Mouse (Mus musculus) liver, embryonic 11.5 days (tissue): ENCODE measurements around the gene Pcnx3. TPM values are rescaled to one million over a fixed set of nuclear protein-coding genes. Genes with fewer than 3 reads are reported as not detected.

ENCODE experiments used
- ATAC-seq: fragments of 200-750 bp; cut with Nextera tagmentation; replicated peaks from 2 replicates; pipeline ENCODE4 v1.8.0; 2017; ENCODE audit warnings: moderate number of reproducible peaks, mild to moderate bottlenecking, moderate TSS enrichment, moderate library complexity; ENCODE audit not compliant: low FRiP score
- DNase-seq: peaks from one replicate; pipeline ENCODE4 v3.0.0-alpha.2; 2017; ENCODE audit warnings: low spot score
- H3K27ac ChIP-seq: fragments of 300-500 bp; sonication (generic); 2 replicates; pipeline ENCODE4 v1.5.1; 2014; ENCODE audit warnings: mild to moderate bottlenecking, low read depth, low read length, control low read depth
- H3K27me3 ChIP-seq: fragments of 300-500 bp; sonication (generic); replicated peaks from 2 replicates; pipeline ENCODE4 v1.6.1; 2014; ENCODE audit warnings: low read length, mixed read lengths; ENCODE audit not compliant: control insufficient read depth, insufficient read depth
- H3K36me3 ChIP-seq: fragments of 300-500 bp; sonication (generic); 2 replicates; pipeline ENCODE4 v1.6.1; 2014; ENCODE audit warnings: mild to moderate bottlenecking, low read length, moderate library complexity, mixed read lengths; ENCODE audit not compliant: control insufficient read depth, insufficient read depth
- H3K4me1 ChIP-seq: fragments of 300-500 bp; sonication (generic); replicated peaks from 2 replicates; pipeline ENCODE4 v1.6.1; 2014; ENCODE audit warnings: low read length, mixed read lengths; ENCODE audit not compliant: control insufficient read depth, insufficient read depth
- H3K4me2 ChIP-seq: fragments of 300-500 bp; sonication (generic); 2 replicates; pipeline ENCODE4 v1.6.1; 2014; ENCODE audit warnings: mild to moderate bottlenecking, control low read depth, moderate library complexity
- H3K4me3 ChIP-seq: fragments of 300-500 bp; sonication (generic); 2 replicates; pipeline ENCODE4 v1.5.1; 2014; ENCODE audit warnings: low read depth, low read length, control low read depth
- H3K9ac ChIP-seq: fragments of 300-500 bp; sonication (generic); 2 replicates; pipeline ENCODE4 v1.6.1; 2014; ENCODE audit warnings: low read depth, low read length, control low read depth
- H3K9me3 ChIP-seq: fragments of 300-500 bp; sonication (generic); 2 replicates; pipeline ENCODE4 v1.6.1; 2016; ENCODE audit warnings: low read length, inconsistent platforms, mixed read lengths; ENCODE audit not compliant: control insufficient read depth
- WGBS: fragments of 180-500 bp; shearing (Covaris S2); extraction: QIAGEN DNeasy Blood & Tissue Kit; methylation state at CpG from one replicate; pipeline ENCODE4 v1.1.7; 2014; 5-methylcytosine and 5-hydroxymethylcytosine counted together
- microRNA-seq: library from miRNA; unstranded; fragments of <30 nt; microRNA quantifications from one replicate; pipeline ENCODE4, GENCODE M21; 2017; ENCODE audit warnings: borderline number of aligned reads
- polyA plus RNA-seq: library from polyadenylated mRNA; unstranded; fragments of >200 nt; fragmentation: Nextera tagmentation; extraction: Ambion mirVana; gene quantifications from 2 replicates; pipeline ENCODE4 v1.2.1, GENCODE M21; 2014

Gene Pcnx3
- polyA plus RNA-seq, 1 experiment from 2014 or later = 25.0 TPM

GRCm38 (mm10) chr19:5632120-5632519 lies 56.6 kb downstream of the Pcnx3 start:
- H3K4me1 ChIP-seq = peaks cover 7% of the 10 kb centered on the region

GRCm38 (mm10) chr19:5629907-5630306 lies 58.8 kb downstream of the Pcnx3 start:
- H3K4me1 ChIP-seq = no peaks in the 10 kb centered on the region
- H3K4me2 ChIP-seq = no peak overlapping the region
- H3K27me3 ChIP-seq = no peaks in the 10 kb centered on the region
- DNase-seq (no peak), ATAC-seq (no peak)
- H3K9ac ChIP-seq = no peak overlapping the region
- no peak overlapping the region for H3K4me3 ChIP-seq
- H3K27ac ChIP-seq = no peak overlapping the region
- no peaks in the 10 kb centered on the region for H3K9me3 ChIP-seq
- H3K36me3 ChIP-seq = no peaks in the 10 kb centered on the region

More at GRCm38 (mm10) chr19:5632120-5632519, 56.6 kb downstream of the Pcnx3 start:
- no peak overlapping the region for H3K27ac ChIP-seq
- no peak overlapping the region for H3K9ac ChIP-seq
- H3K9me3 ChIP-seq = no peaks in the 10 kb centered on the region
- ATAC-seq = no peak
- H3K27me3 ChIP-seq = no peaks in the 10 kb centered on the region
- H3K4me2 ChIP-seq = no peak overlapping the region
- no peak for DNase-seq
- no peaks in the 10 kb centered on the region for H3K36me3 ChIP-seq
- 75% methylated on average over 9 of the region's 9 CpGs for WGBS
- no peak overlapping the region for H3K4me3 ChIP-seq

- H3K4me2 ChIP-seq = no peak overlapping the region
- no peak for ATAC-seq
- H3K36me3 ChIP-seq = no peaks in the 10 kb centered on the region
- no peak for DNase-seq
- 76% methylated on average over 8 of the region's 8 CpGs for WGBS
- H3K27me3 ChIP-seq = no peaks in the 10 kb centered on the region
- no peaks in the 10 kb centered on the region; the same call in 1 of the 2 replicates for H3K9me3 ChIP-seq
- no peak overlapping the region for H3K27ac ChIP-seq
- no peaks in the 10 kb centered on the region for H3K4me1 ChIP-seq
- H3K4me3 ChIP-seq = no peak overlapping the region
- no peak overlapping the region for H3K9ac ChIP-seq
Observed at GRCm38 (mm10) chr19:5625311-5625710, 63.4 kb downstream of the Pcnx3 start.

- no peaks in the 10 kb centered on the region; the same call in 1 of the 2 replicates for H3K9me3 ChIP-seq
- H3K27me3 ChIP-seq = no peaks in the 10 kb centered on the region
- H3K9ac ChIP-seq = no peak overlapping the region
- H3K27ac ChIP-seq = no peak overlapping the region
- 53% methylated on average over 5 of the region's 5 CpGs for WGBS
- no peak overlapping the region for H3K4me2 ChIP-seq
- no peak for ATAC-seq
- no peak for DNase-seq
- H3K4me3 ChIP-seq = no peak overlapping the region
- no peaks in the 10 kb centered on the region for H3K4me1 ChIP-seq
- no peaks in the 10 kb centered on the region for H3K36me3 ChIP-seq
Observed at GRCm38 (mm10) chr19:5621884-5622283, 66.8 kb downstream of the Pcnx3 start.

- DNase-seq = no peak
- no peak for ATAC-seq
- 60% methylated on average over 4 of the region's 4 CpGs for WGBS
- Histone ChIP-seq H3K9ac (no peak overlapping the region), H3K27ac (no peak overlapping the region), H3K4me3 (no peak overlapping the region), H3K36me3 (no peaks in the 10 kb centered on the region), H3K4me2 (no peak overlapping the region), H3K9me3 (no peaks in the 10 kb centered on the region; the same call in 1 of the 2 replicates), H3K27me3 (no peaks in the 10 kb centered on the region), H3K4me1 (no peaks in the 10 kb centered on the region)
Observed at GRCm38 (mm10) chr19:5620007-5620406, 68.7 kb downstream of the Pcnx3 start.

- Histone ChIP-seq H3K4me3 (no peak overlapping the region), H3K27me3 (no peaks in the 10 kb centered on the region), H3K4me2 (no peak overlapping the region), H3K36me3 (no peaks in the 10 kb centered on the region), H3K4me1 (peaks cover 27% of the 10 kb centered on the region), H3K9ac (no peak overlapping the region), H3K9me3 (no peaks in the 10 kb centered on the region), H3K27ac (no peak overlapping the region)
- ATAC-seq = no peak
- no peak for DNase-seq
- 76% methylated on average over 2 of the region's 2 CpGs for WGBS
Observed at GRCm38 (mm10) chr19:5614953-5615352, 73.8 kb downstream of the Pcnx3 start.

Small RNA genes lying within 50 kb of the gene (microRNA-seq; reads per million reads assigned to microRNA genes)
- not detected for gene Mir6987

Other genes with a start within 250 kb of the Pcnx3 start
- gene Fosl1, start 241.4 kb downstream of the Pcnx3 start, polyA plus RNA-seq = 0.52 and 0.59 TPM in 2 replicates
- 5.8 and 6.3 TPM in 2 replicates for gene Ccdc85b, start 231.0 kb downstream of the Pcnx3 start, polyA plus RNA-seq
- gene Fibp, start 228.3 kb downstream of the Pcnx3 start, polyA plus RNA-seq = 60.9 and 66.7 TPM in 2 replicates
- 0.39 and 0.52 TPM in 2 replicates for gene Ctsw, start 220.4 kb downstream of the Pcnx3 start, polyA plus RNA-seq
- 47.8 and 55.3 TPM in 2 replicates for gene Efemp2, start 215.0 kb downstream of the Pcnx3 start, polyA plus RNA-seq
- gene Mus81, start 200.5 kb downstream of the Pcnx3 start, polyA plus RNA-seq = 28.3 and 33.8 TPM in 2 replicates
- 2,498 and 2,516 TPM in 2 replicates for gene Cfl1, start 198.5 kb downstream of the Pcnx3 start, polyA plus RNA-seq
- not detected in 2 replicates for gene 1700020D05Rik, start 185.1 kb downstream of the Pcnx3 start, polyA plus RNA-seq
- 7.0 and 8.3 TPM in 2 replicates for gene Snx32, start 178.4 kb downstream of the Pcnx3 start, polyA plus RNA-seq
- gene Ovol1, start 128.3 kb downstream of the Pcnx3 start, polyA plus RNA-seq = 0.22 TPM in 1 of 2 replicates, not detected in the other
- 3.6 and 3.8 TPM in 2 replicates for gene Ap5b1, start 120.9 kb downstream of the Pcnx3 start, polyA plus RNA-seq
- gene Rnaseh2c, start 87.0 kb downstream of the Pcnx3 start, polyA plus RNA-seq = 175 and 189 TPM in 2 replicates
- gene Kat5, start 78.7 kb downstream of the Pcnx3 start, polyA plus RNA-seq = 24.0 and 28.0 TPM in 2 replicates
- 57.1 and 57.7 TPM in 2 replicates for gene Rela, start 51.4 kb downstream of the Pcnx3 start, polyA plus RNA-seq
- 32.3 and 34.8 TPM in 2 replicates for gene Sipa1, start 25.2 kb downstream of the Pcnx3 start, polyA plus RNA-seq
- 27.4 and 28.1 TPM in 2 replicates for gene Map3k11, start 166 bp downstream of the Pcnx3 start, polyA plus RNA-seq
- 0.14 TPM in 1 of 2 replicates, not detected in the other for gene Kcnk7, start 15.5 kb upstream of the Pcnx3 start, polyA plus RNA-seq
- 64.9 and 67.1 TPM in 2 replicates for gene Ehbp1l1, start 37.4 kb upstream of the Pcnx3 start, polyA plus RNA-seq
- 47.5 and 49.8 TPM in 2 replicates for gene Fam89b, start 40.7 kb upstream of the Pcnx3 start, polyA plus RNA-seq
- 4.1 and 4.6 TPM in 2 replicates for gene Ltbp3, start 52.0 kb upstream of the Pcnx3 start, polyA plus RNA-seq
- gene Scyl1, start 82.5 kb upstream of the Pcnx3 start, polyA plus RNA-seq = 57.1 and 58.6 TPM in 2 replicates
- 26.8 and 27.9 TPM in 2 replicates for gene Frmd8, start 186.4 kb upstream of the Pcnx3 start, polyA plus RNA-seq
- 7.5 and 8.2 TPM in 2 replicates for gene Slc25a45, start 188.9 kb upstream of the Pcnx3 start, polyA plus RNA-seq
- 3.9 and 4.2 TPM in 2 replicates for gene Tigd3, start 205.2 kb upstream of the Pcnx3 start, polyA plus RNA-seq
- 119 and 127 TPM in 2 replicates for gene Dpf2, start 224.1 kb upstream of the Pcnx3 start, polyA plus RNA-seq
- gene Cdc42ep2, start 235.9 kb upstream of the Pcnx3 start, polyA plus RNA-seq = 5.1 TPM in 2 replicates